Mouse (Mus musculus) heart, adult 2 months (tissue): ENCODE measurements at regions not wholly inside any gene's neighbourhood (a gene's known extent, or its start where the extent isn't known, plus 50 kb on each side); places are given as distances from the start of the nearest gene placed in this dataset.

Experiments
- CTCF ChIP-seq: fragments of 200-600 bp; IDR thresholded peaks from 2 replicates; pipeline ENCODE4 v1.8.1; 2022; ENCODE audit warnings: antibody characterized with exemption, mild to moderate bottlenecking, moderate library complexity
- EP300 ChIP-seq: fragments of 200-500 bp; IDR thresholded peaks from 2 replicates; pipeline ENCODE4 v1.6.1; 2011; ENCODE audit warnings: low read depth, low read length, control low read depth; ENCODE audit not compliant: insufficient read depth
- POLR2A ChIP-seq: fragments of 200-500 bp; IDR thresholded peaks from 2 replicates; pipeline ENCODE4 v1.6.1; 2011; ENCODE audit warnings: mild to moderate bottlenecking, low read depth, low read length, control low read depth; ENCODE audit not compliant: insufficient read depth

DNA sequence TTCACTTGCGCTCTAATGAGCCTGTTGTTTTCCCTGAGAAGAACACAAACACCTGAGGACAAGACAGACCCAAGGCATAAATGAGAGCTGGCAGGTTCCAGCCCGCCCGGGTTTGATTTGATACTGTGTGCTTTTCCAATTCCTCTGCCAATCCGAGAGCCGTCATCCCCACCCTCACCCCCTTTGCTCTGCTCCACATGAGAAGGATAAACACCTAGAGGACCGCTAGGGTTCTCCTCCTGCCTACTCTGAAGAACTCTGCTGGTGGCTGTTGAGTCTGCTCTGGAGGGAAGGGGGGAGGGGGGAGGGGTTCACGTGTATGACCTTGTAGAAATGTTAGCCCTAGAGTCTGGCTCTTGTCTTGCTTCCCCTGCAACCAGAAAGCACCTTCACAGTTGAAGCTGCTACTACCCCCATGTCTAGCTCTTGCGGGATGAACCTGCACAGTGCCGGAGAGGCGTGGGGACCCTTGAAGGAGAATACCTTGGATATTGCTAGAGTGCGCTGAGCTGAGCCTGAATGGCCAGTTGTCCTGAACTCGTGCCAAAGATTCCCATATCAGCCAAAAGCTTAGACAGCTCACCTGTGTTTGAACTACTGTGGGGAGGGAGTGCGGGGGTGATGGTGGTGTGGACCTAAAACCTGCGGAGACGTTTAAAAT, 225.0 kb upstream of the Atp5g3 start:
- TF ChIP-seq CTCF: no peak
- TF ChIP-seq POLR2A: no peak
- TF ChIP-seq EP300: no peak
